Mouse (Mus musculus): ENCODE results near the gene Gm13101.
"Not testable (repeated sequence)": the region's sequence is repeated elsewhere in the genome, so short reads cannot be mapped to it uniquely, and the experiment has no call there.

- TF ChIP-seq CTCF (IDR thresholded peaks at IDR 0.05; ENCODE audit: extremely low read depth, insufficient read length, insufficient replicate concordance, low read depth, low read length); POLR2A (IDR thresholded peaks at IDR 0.05; ENCODE audit: low read depth, low read length): not testable (repeated sequence)
Measured at GRCm38 (mm10) chr4:143950916-143951315, 15.8 kb downstream of the Gm13101 start, which contains the start of gene Pramef25.

Data from small intestine, adult 2 months (tissue).